Mouse (Mus musculus) lung, adult 2 months (tissue): Measurements from ENCODE around the gene Smpd3.

Experiments
- CTCF ChIP-seq: fragments of 200-500 bp; IDR thresholded peaks from 2 replicates; pipeline ENCODE4 v1.5.1; 2011; ENCODE audit warnings: mild to moderate bottlenecking, low read length, control low read depth; ENCODE audit not compliant: insufficient read depth
- POLR2A ChIP-seq: fragments of 200-500 bp; IDR thresholded peaks from 2 replicates; pipeline ENCODE4 v1.6.1; 2011; ENCODE audit warnings: low read depth, mild to moderate bottlenecking, control low read depth, low read length, borderline replicate concordance; ENCODE audit errors: extremely low read depth

GRCm38 (mm10) chr8:106298261-106298660 lies 39.5 kb downstream of the Smpd3 start:
- no peak for TF ChIP-seq CTCF
- TF ChIP-seq POLR2A, result no peak
